Mouse (Mus musculus) cortical plate, adult 2 months (tissue): ENCODE measurements at regions not wholly inside any gene's neighbourhood (a gene's known extent, or its start where the extent isn't known, plus 50 kb on each side); places are given as distances from the start of the nearest gene placed in this dataset.

ENCODE experiments used
- CTCF ChIP-seq: fragments of 200-500 bp; IDR thresholded peaks from 2 replicates; pipeline ENCODE4 v1.5.1; 2011; ENCODE audit warnings: mild to moderate bottlenecking, control low read depth, low read length; ENCODE audit not compliant: insufficient read depth; ENCODE audit errors: extremely low read depth
- POLR2A ChIP-seq: fragments of 200-500 bp; IDR thresholded peaks from 2 replicates; pipeline ENCODE4 v1.6.1; 2011; ENCODE audit warnings: mild to moderate bottlenecking, low read length, control low read depth; ENCODE audit not compliant: insufficient read depth; ENCODE audit errors: extremely low read depth

DNA sequence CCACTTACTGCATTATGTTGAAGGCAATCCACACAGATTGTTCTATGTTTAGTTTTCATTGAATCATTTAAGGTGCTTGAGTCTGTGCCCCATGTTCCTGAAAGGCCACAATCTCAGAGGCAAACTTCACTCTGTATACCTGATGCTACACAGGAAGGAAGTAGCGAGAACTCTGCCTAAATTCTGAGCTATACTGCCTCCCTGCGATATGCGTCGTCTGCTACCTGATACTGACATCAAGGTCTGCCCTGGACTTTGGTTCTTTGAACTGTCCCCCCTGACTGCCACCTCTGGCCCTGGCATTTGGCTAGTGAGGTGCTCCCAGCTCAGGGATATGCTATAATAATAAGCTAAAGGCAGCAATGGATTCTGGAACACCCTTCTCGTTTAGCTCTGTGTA, 1244.0 kb upstream of the A1bg start:
- TF ChIP-seq CTCF (no peak), POLR2A (no peak)
